Mouse (Mus musculus): ENCODE data around the gene Wwox. TPM values are rescaled to one million over a fixed set of nuclear protein-coding genes. Genes with fewer than 3 reads are reported as not detected.
A peak's percentile ranks its signal among the peaks of the same experiment; 100 is the strongest.

The Wwox gene
- total RNA-seq, 2 experiments from 2014 or later = 4.6 to 4.8 TPM

DNA sequence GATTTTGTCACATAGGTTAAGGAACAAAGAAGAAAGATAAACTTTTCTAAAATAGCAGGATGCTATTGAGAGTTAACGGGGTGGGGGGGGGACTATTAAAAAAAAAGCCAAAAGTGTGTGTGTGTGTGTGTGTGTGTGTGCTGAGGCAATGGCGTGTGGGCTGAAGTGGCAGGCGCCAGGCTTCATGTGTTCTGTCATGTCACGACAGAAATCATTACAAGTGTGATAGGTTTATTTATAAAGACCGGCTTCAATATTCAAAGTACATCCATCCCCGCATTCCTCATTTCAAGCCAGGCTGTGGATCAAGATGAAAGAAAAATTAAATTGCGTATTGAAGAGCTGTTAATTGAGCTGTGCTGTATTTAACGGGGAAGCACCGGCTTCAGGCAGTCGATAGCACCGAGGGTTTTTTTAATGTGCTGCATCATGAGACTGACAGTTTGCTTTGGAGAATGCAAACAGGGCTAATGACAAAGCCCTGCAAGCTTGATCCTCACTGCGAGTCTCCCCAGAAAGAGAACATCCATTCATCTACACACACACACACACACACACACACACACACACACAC is 88.3 kb downstream of the Wwox start:
- no peak for DNase-seq
- intact Hi-C loops (cut with DNase I) = no loop called here

DNA sequence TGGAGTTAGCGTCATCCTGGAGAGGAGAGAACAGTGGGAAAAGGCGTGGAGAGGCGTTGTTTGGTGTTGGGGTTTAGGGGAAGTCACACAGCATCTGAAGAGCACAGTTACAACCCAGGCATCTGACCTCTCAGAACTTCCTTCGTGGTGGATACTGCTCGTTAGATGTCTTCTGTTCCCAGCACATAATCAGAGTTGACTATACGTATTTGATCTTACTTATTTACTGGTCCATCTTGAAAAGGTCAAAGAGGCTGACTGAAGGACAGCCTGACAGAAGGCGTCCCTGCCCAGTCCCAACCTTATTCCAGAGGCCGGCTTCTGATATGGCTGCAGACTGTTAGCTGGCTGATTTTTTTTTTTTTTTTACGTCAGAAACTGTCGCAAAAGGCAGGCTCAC is 90.1 kb downstream of the Wwox start:
- DNase-seq = no peak
- intact Hi-C loops (cut with DNase I) = no loop called here

DNA sequence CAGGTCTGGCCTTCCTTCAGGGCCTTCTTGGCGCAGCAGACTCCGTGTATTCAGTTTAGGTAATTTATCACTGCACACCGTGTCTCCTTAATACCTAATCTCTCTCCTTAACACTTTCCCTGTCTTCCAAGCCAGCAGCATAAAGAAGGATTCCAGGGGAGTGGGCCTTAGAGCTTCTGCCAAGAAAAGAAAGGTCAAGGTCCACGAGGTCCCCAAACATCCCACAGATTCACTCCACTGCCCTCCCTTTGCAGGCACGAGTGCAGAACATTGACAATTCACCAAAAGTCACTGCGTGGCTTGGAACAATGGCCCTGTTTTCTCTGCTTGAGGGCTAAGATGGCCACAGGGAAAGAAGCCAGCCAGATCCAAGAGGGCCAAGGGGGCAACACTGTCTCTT is 96.7 kb downstream of the Wwox start:
- DNase-seq = no peak
- intact Hi-C loops (cut with DNase I) = no loop called here

DNA sequence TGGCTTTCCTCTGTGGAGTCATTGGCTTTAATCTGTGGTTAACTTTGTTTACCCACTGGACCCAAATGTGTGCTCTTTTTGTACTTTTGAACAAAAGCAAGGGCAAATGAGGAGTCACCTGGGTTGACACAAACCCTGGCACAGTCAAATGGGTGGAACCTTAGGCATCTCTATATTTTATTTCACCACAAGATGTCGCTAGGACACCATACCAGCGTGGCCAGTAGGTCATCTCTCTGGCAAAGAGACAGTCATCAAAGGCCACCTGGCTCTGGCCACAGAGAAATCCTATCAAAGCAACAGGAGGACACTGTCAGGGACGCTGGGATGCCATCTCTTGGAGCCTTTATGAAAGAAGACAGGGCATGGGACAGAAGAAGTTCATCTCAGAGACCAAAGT is 101.7 kb downstream of the Wwox start:
- peak; percentile 34 to 39 for DNase-seq
- intact Hi-C loops (cut with DNase I) = loop anchor here (1.0 to 2.0 kb wide), 5 partner anchors 88 to 1898 kb away; no protein-coding TSS in a partner anchor

DNA sequence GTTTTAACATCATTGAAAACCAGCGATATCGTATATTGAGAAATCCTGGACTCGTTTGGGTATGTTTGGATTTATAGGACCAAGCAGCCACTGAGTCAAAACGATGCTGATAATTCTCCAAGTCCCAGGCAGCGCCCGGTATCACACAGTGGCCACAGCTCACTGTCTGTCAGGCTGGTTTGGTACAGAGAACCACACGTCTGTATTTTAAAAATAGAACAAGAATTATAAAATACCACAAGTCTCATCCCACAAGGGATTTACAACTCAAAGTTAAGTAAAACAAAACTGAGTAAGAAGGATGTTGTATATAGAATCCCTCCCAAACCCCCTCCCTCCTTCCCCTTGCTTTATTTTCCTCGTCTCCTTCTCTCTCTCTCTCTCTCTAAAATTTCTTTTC is 108.9 kb downstream of the Wwox start:
- intact Hi-C loops (cut with DNase I) = no loop called here
- DNase-seq = no peak

DNA sequence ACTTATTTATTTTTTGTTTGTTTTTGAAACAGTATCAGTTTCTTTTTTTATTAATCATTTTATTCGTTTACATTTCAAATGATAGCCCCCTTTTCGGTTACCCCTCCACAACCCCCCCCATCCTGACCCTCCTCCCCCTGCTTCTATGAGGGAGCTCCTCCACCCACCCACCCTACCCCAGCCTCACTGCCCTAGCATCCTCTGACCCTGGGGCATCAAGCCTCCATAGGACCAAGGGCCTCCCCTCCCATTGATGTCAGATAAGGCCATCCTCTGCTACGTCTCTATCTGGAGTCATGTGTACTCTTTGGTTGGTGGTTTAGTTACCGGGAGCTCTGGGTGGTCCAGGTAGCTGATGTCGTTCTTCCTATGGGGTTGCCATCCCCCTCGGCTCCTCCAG is 109.4 kb downstream of the Wwox start:
- intact Hi-C loops (cut with DNase I) = no loop called here

DNA sequence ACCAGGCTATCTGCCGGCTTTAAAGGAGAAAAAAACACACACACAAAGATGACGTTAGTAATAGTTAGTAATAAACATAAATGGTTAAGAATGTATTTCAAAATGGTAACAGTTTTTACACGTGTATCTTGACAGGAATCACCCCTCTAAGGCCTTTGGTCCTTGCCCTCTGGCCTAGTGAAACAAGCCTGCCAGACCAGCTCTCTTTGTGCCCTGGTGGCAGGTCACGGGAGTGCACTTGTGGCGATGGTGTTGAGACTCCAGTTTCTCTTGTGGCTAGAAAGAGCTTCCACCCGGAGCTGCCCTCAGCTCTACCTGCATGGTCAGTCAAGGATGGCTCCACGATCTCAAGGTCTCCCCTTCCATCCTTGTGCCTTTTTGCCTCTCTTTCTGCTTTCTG is 110.6 kb downstream of the Wwox start:
- intact Hi-C loops (cut with DNase I) = no loop called here
- DNase-seq = no peak

More for the DNA sequence above, 109.4 kb downstream of the Wwox start:
- DNase-seq = no peak

DNA sequence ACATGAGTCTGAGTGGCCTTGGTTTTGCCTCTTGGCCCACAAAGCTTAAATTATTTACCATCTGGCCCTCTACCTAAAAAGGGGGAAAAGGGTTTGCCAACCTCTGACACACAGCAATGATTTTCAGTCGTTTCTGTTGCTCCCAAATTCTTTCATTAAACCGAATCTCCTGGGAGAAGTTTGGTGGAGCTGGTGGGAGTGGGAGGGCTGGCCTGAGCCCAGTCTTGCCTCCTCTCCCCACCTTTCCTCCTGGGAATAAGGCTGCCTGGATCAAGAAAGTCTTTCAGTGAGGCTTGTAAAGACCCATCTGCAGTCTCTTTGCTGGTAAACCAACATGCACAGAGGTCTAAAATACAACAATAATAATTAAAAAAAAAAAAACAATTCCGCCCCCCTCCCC is 113.2 kb downstream of the Wwox start:
- intact Hi-C loops (cut with DNase I) = no loop called here
- DNase-seq = peak in 1 of 2 experiments; percentile 6

DNA sequence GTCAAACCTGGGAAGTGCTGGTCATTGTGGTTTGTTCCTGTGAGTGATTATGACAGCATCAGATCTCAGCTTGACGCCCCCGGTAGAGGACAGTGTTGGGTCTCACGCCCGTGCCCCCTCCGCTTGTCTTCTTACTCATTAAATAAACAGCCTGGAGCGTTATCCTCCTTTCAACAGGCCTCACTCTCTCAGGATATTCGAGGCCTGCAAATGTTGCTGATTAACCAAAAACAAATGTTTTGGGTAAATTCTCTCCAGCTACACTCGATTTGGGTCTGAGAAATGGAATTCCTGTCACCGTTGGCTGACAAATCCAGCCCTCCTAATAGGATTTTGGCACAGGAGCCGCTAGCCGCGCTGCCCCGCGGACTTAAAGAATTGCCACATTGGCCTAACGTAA is 115.5 kb downstream of the Wwox start:
- DNase-seq = no peak
- intact Hi-C loops (cut with DNase I) = no loop called here

DNA sequence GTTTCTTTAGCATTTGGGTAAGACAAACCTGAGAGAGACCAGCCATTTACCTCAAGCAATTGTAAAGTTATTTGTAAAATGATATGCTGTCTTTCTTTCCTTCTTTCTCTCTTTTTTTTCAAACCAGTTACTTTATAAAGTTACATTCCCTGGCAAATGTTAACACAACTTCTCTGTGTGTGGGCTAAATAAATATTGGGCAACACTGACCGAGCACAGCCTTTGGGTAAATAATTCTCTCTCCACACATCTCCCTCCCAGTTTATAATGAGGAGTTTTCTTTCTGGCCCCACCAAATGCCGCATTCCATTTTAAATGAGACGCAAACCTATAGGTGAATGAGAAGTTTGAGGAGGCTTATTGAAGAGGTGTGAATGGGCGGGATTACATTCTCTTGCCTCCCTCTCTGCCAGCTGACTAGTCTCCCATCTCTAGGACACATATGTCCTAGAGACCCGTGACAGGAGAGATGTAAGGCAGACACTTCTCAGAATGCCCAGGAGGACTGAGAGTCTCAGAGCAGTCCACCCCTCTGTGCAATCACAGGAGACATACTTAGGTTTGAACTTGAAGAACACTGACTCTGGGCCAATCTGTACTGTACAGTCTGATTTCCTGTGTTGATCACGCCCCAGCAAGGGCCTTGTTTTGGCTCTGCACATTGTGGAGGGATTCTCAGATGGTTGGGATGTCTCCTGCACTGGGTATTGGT is 116.2 kb downstream of the Wwox start:
- intact Hi-C loops (cut with DNase I) = no loop called here
- no peak for DNase-seq

DNA sequence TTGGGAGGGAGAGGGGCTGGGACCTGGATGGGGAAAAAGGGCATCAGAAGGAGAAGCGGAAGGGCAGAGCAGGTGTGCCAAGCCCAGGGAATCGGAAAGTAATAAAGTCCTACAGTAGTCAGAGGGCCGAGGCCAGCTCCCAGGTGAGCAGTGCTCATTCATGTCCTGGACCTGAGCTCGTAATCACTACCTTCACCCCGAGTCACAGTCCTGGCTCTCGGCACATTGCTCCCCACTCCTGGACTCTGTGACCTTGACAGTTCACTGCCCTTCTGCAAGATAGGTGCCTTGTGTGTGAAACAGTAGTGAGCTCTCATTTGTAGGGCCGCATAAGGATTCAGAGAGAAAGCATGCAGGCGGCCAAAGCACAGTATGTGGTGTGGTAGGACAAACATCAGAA is 121.7 kb downstream of the Wwox start:
- intact Hi-C loops (cut with DNase I) = no loop called here
- no peak for DNase-seq

DNA sequence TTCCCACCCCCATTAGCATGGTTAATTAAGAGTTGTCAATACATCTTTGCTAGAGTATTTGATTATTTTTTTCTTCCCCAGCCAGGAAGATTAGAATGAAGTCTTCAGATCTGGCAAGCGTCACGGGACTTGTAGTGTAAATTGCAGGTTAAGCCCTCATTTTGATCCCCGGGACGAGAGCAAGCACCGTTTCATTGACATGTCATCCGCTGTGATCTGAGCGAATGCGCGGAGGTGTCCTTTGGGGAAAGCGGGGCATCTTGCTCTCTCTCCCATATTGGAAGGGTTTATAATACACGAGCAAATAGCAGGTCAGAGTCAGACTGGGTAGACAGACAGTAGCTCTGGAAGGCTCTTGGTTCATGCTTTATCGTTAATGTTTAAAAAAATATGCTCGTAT is 123.0 kb downstream of the Wwox start:
- intact Hi-C loops (cut with DNase I) = no loop called here
- no peak for DNase-seq

DNA sequence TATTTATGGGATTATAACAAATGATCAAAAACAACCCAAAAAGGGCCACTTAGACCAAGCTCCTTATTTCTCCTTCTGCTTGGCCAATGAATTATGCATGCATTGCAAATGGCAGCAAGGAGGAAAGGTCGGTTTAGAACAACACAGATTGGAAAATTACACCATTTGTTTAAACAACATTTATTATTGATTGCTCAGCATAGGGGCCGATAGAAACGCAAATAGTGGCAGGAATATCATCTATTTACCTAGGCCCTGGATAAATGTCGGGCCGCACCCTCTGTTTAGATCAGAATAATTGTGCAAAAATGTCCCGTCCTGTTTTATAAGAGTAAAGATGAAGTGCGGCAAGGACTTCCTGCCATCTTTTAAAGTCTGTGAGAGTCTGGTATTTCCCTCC is 123.9 kb downstream of the Wwox start:
- intact Hi-C loops (cut with DNase I) = no loop called here

DNA sequence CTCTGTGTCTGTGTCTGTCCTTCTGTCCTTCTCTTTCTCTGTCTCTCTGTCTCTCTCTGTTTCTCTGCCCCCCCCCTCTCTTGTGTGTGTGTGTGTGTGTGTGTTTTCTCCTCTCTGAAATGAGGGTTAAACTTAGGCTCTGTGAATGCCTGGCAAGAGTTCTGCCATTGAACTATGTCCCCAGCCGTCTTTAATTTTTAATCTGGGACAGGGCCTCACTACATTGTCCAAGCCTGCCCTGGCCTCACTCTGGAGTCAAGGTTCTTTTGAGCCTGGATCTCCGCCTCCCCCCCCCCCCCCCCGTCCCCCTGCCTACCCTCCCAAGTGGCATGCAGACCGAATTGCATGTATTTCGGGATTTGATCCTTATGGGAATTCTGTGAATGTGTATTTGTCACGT is 124.6 kb downstream of the Wwox start:
- intact Hi-C loops (cut with DNase I) = no loop called here
- DNase-seq = no peak

More for the DNA sequence above, 123.9 kb downstream of the Wwox start:
- DNase-seq = no peak

DNA sequence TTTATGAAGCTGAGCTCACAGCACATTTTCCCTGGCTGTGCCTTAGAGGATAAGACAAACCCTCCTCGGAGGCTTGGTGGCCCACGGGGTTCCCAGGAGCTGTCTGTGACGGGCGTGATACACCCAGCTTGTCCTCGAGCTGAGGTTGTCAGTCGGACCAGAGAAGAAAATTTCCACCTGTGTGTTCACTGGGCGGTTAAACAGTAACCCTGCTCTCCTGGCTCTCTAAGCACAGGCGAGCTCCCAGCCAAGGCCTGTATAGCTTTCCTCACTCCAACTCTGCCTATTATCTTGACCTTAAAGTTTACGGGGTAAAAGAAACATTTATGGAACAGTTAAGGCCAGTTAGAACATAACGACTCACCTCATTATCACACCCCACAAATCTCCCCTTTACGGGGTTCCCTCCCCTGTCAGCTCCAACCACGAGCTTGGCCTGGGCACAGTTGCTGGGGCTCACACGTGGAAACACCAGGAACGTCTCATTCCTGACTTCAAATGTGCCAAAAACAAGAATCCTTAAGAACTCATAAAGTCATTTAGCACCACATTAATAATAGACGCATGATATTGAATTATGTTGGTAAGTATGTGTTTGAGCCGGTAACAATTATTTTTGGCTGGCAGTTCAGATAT is 129.2 kb downstream of the Wwox start:
- no peak for DNase-seq
- intact Hi-C loops (cut with DNase I) = no loop called here

DNA sequence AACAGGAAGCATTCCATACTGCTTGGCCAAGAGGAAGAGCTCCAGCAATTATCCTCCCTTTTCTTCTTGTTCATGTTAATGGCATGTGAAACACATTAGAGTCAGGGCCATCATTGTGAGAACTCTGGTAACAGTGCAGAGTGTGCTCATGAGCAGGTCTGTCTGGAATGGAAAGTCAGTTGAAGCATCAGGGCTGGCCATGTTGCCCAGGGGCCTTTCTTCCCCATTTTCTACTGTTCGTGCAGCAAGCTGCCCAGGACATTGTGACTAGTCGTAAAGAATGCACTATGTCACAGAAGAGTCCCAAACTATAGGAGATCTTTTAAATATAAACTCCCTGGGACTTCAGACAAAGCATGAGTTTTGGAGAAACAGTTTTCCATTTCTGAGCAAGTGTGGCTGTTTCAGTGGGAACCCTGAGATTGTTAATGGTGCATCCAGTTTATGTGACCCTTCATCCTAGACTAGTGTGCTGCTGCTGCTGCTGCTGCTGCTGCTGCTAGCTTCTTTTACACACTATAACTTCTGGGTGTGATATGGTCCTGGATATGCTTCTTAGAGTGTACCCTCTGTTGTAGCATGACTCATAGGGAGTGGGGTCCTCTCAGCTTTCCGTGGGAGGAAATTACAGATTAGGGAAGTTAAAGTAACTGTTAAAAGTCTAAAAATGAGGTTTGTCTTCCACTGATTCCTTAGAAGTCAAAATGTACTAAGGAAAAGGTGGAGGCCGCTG is 133.7 kb downstream of the Wwox start:
- intact Hi-C loops (cut with DNase I) = no loop called here
- no peak for DNase-seq

DNA sequence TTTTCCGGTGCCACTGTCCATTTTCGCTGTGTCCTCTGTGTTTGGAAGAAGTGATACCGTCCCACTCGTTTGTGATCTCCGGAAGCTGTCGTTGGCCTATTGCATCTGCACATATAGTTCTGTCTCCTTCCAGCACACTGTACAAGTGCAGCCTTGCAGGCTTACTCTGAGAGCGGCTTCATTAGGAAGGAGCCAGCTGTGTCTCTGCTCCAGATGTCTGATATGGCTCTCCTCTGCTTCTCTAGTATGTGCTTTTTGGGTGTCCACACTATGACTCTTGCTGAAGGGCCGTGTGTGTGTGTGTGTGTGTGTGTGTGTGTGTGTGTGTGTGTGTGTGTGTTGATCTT is 134.3 kb downstream of the Wwox start:
- no peak for DNase-seq
- intact Hi-C loops (cut with DNase I) = no loop called here

DNA sequence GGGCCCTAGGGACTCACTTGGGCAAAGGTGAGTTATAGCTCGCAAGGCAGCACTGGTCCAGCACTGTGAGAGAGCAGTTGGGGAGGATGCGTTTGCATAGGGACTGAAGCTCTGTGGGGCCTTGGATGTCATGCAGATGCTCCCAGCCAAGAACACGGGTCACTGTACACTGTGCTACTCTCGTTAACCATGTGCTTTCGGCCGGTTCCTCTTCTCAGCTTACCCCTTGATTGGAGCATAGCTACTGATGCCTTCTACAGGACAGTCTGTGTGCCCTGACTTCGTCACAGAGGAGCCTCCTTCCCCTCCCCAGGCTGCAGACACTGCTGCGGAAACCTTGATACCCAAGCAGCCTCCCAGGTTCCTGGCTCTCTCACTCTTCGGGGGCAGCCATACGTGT is 139.8 kb downstream of the Wwox start:
- intact Hi-C loops (cut with DNase I) = no loop called here
- no peak for DNase-seq

DNA sequence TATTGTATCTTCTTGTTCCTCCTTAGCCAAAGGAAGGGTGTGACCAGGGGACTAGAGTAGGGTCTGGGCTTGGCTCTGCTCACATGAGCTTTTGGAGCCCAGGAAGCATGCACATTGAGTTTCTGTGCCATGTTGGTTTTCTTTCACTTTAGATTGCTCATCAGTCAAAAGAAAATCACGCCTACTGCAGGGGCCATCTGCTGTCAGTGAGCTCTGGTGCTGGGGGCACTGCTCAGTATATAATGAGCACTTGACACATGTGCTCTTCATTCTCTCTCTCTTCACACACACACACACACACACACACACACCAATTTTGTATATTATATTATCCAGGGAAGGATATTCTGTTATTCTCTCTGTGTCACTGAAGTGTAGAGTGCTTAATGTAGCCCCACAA is 141.2 kb downstream of the Wwox start:
- no peak for DNase-seq
- intact Hi-C loops (cut with DNase I) = no loop called here

DNA sequence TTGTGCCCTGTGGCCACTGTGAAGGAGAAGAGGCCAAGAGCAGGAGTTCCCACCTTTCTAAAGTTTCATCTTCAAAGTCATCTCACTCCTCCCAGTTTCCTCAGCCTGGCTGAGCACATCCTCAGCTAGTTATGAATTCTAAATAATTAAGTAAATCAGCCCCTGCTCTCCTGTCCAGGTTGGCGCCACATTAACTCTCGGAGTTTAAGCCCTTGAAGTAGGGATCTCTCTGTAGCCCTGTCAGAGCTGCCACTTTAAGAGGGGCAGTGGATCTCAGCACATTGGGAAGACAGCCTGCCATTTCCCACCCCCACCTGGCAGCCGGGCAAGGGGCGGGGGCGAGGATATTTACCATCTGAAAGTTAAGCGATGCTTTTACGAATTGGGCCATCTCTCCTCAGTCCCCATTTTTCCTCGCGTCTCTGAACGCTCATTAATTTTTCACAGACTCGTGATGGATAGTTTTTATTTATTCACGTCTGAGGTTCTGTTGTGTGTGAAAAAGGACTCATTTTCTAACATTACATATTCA is 150.9 kb downstream of the Wwox start:
- intact Hi-C loops (cut with DNase I) = no loop called here
- DNase-seq = no peak

Measured in heart, postnatal 36 days (tissue).